Mouse (Mus musculus) B cell, adult 62 days (primary cell): ENCODE measurements around the gene Zbed4. TPM values are rescaled to one million over a fixed set of nuclear protein-coding genes. Genes with fewer than 3 reads are reported as not detected.

Experiments
- total RNA-seq: library from RNA; stranded (reverse); gene quantifications from 4 replicates; pipeline ENCODE4 v1.2.4, GENCODE M21; 2023

The Zbed4 gene
- total RNA-seq = 30.8 to 33.4 TPM (median 32.7 TPM) in 4 replicates

DNA sequence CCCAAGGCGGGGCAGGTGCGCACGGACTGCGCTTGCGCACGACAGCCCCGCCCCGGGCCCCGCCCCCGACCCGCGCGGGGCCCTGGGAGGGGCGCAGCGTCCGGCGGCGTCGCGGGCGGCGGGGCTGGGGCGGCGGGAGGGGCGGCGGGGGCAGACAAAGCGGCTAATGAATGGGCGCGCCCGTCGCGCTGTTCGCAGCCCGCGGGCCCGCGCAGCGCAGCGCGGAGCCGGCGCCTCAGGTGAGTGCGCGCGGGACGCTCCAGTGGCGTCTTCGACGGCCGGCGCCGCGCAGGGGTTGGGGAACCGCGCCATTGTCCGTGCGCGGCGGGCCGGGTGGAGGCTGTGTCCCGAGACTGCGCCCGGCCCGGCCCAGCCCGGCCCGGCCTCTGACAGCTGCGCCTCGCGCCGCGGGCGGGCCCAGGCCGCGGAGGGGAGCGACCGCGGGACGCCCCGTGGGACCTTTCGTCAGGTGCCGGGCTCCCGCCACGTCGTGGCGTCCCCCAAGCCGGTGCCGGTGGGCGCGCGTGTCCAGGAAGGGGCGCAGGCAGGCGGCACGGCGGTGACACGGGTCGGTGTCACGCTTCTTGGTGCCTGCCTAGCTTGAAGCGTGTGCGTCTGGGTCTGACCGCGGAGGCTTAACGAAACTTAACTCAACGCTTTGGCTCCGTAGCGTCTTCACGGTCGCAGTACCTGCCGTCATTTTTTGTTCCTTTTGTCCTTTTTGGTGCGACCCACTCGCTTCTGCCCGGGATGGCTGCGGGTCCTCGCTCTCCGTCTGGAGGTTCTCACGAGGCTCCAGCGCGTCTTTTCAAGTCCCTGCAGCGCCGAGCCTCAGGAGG is at the start of gene Zbed4:
Gene Zbed4, plus strand, starts transcription at position 97 of the 839 bp plus-strand sequence.

DNA sequence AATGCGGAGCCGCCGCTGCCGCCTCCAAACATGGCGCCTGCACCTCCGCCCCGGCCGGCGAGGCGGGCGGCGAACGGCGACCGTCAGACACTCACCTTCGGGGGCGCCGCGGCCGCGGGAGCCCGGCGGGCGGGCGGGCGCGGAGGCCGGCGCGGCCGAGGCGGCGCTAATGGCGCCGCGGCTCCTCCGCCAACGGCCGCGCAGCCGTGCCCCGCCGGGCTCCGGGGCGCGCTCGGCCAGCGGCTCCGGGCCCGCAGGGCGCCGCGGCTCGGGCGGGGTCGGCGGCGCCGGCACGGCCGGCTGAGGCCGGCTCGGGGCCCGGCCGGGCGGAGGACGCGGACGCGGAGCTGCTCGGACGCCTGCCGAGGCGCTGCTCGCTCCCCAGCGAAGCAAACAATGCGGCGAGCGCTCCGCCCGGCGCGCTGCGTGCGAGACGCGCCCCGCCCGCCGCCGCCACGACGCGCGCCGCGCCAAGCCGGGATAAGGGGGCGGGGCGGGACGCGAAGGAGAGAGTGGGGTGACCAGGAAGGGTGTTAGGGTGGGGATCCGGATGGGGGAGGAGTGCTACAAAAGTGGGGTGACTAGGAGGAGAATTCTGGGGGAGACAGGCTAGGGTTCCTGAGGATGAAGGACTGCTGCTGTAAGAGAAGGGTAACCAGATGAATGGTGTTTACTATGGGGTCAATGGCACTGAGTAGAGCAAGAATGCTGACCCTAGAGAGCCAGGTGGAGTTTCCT is 17.5 kb upstream of the Zbed4 start, which contains the start of gene Brd1:
Gene Brd1, minus strand, starts transcription at position 400 of the 738 bp plus-strand sequence.

DNA sequence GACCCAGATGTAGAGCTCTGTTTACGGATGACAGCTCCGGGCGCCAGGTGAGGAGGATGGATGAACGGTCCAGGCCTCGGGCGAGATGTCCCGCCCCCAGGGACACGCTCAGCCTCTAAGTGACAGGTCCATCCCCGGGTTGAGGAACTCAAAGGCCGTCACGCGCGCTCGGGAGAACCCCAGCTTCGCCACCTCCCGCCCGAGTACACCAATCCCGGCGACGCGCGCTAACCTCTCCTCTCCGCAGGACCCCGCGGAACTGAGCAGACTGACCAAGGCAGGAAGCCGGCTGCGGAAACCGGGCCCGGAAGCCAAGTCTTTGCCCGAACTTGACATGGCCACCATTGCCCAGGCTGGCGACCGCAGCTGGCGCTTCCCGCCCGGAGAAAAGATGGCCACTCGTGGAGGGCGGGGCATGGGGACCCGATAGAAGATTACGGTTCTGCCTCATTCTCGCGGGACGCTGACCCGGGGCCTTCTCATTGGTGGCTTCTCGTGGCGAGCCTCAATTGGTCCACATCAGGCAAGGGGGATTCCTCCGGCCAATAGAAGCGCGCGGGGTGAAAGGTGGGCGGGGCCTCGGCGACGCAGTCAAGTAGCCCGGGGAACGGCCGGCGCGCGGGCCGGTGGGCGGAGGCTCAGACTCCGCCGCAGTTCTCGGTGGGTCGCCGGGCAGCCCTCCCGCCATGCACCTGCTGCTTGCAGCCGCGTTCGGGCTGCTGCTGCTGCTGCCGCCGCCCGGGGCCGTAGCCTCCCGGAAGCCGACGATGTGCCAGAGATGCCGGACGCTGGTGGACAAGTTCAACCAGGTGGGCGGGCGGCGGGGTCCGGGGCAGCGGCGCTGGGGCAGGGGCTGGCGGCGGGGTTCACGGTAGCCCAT is 67.8 kb downstream of the Zbed4 start, which contains the start of the genes Alg12 and Creld2:
Gene Alg12, minus strand, starts transcription at position 293 of the 880 bp plus-strand sequence.
Gene Creld2, plus strand, starts transcription at position 621 of the 880 bp plus-strand sequence.

Other genes starting within 250 kb of the Zbed4 start
- gene Zdhhc25, start 151.4 kb upstream of the Zbed4 start, total RNA-seq = not detected in 4 replicates
- 110 to 125 TPM (median 113 TPM) in 4 replicates for gene Brd1, start 17.4 kb upstream of the Zbed4 start, total RNA-seq
- gene Alg12, start 67.7 kb downstream of the Zbed4 start, total RNA-seq = 17.9 to 20.3 TPM (median 19.7 TPM) in 4 replicates
- gene Creld2, start 68.0 kb downstream of the Zbed4 start, total RNA-seq = 29.7 to 34.6 TPM (median 32.8 TPM) in 4 replicates
- 132 to 156 TPM (median 147 TPM) in 4 replicates for gene Pim3, start 110.5 kb downstream of the Zbed4 start, total RNA-seq
- not detected in 4 replicates for gene Ttll8, start 202.8 kb downstream of the Zbed4 start, total RNA-seq
- gene Mlc1, start 227.3 kb downstream of the Zbed4 start, total RNA-seq = not detected in 4 replicates
- gene Mov10l1, start 231.2 kb downstream of the Zbed4 start, total RNA-seq = not detected in 4 replicates